Mouse (Mus musculus) cerebellum, adult 2 months (tissue): Measurements from ENCODE around the gene Klf13. TPM values are rescaled to one million over a fixed set of nuclear protein-coding genes. Genes with fewer than 3 reads are reported as not detected.
A peak's percentile ranks its signal among the peaks of the same experiment; 100 is the strongest.

Source experiments
- DNase-seq, 2 experiments: peaks; one replicate each; pipeline ENCODE4 v3.0.0; 2021
- H3K27ac ChIP-seq: fragments of 200-500 bp; 2 replicates; pipeline ENCODE4 v1.5.1; 2012; ENCODE audit warnings: low read length, control low read depth, inconsistent platforms; ENCODE audit not compliant: insufficient read depth
- H3K27me3 ChIP-seq: fragments of 200-500 bp; 2 replicates; pipeline ENCODE4 v1.6.1; 2012; ENCODE audit warnings: inconsistent platforms, mild to moderate bottlenecking, low read length, moderate library complexity; ENCODE audit not compliant: control insufficient read depth, insufficient read depth
- H3K4me1 ChIP-seq: fragments of 200-500 bp; 2 replicates; pipeline ENCODE4 v1.6.1; 2011; ENCODE audit warnings: low read length; ENCODE audit not compliant: control insufficient read depth, insufficient read depth
- H3K4me3 ChIP-seq: fragments of 200-500 bp; replicated peaks from 2 replicates; pipeline ENCODE3; 2011; ENCODE audit warnings: mild to moderate bottlenecking, low read depth, low read length, control low read depth; ENCODE audit not compliant: insufficient read depth
- CTCF ChIP-seq: fragments of 200-500 bp; IDR thresholded peaks from 2 replicates; pipeline ENCODE4 v1.5.1; 2011; ENCODE audit warnings: low read depth, mild to moderate bottlenecking, control low read depth, low read length, moderate library complexity, borderline replicate concordance; ENCODE audit not compliant: insufficient read depth
- POLR2A ChIP-seq: fragments of 200-500 bp; IDR thresholded peaks from 2 replicates; pipeline ENCODE4 v1.6.1; 2011; ENCODE audit warnings: low read length, control low read depth, borderline replicate concordance; ENCODE audit not compliant: insufficient read depth
- WGBS: fragments of 180-500 bp; shearing (Covaris S2); methylation state at CpG from one replicate; pipeline ENCODE4 v1.1.7; 2018; 5-methylcytosine and 5-hydroxymethylcytosine counted together
- polyA plus RNA-seq: library from polyadenylated mRNA; depleted of rRNA; stranded (reverse); fragments of >200 nt; gene quantifications from 2 replicates; pipeline ENCODE4 v1.2.3, GENCODE M21; 2012

Klf13 gene
- polyA plus RNA-seq, 1 experiment = 60.8 TPM

DNA sequence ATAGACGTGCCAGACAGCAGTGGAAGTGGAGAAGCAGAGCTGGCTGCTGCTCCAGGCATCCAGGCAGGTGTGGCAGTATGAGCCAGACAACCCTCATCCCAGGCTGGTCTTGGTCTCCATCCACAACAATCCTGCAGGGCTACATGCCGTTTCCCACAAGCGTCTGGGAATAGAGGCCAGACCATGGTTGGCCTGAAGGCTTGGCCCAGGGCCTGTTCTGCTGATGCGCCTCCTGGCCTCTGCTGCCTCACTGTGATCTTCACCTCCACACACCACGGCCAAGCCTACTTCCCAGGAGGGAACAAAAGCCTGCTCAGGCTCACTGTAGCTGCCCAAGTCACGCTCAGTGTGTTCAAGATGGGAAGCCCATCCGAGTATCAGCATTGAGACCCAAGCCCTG lies 56.0 kb downstream of the Klf13 start:
- Histone ChIP-seq H3K27ac (peak overlapping the region; percentile 56), H3K27me3 (no peaks in the 10 kb centered on the region), H3K4me3 (no peak overlapping the region), H3K4me1 (peaks cover 32% of the 10 kb centered on the region)
- TF ChIP-seq POLR2A (no peak), CTCF (0 out of 2 replicates have a peak, but pooled peaks have one; percentile 6)
- peak; percentile 76 to 83 for DNase-seq
- WGBS = 13% methylated on average over 7 of the region's 7 CpGs

DNA sequence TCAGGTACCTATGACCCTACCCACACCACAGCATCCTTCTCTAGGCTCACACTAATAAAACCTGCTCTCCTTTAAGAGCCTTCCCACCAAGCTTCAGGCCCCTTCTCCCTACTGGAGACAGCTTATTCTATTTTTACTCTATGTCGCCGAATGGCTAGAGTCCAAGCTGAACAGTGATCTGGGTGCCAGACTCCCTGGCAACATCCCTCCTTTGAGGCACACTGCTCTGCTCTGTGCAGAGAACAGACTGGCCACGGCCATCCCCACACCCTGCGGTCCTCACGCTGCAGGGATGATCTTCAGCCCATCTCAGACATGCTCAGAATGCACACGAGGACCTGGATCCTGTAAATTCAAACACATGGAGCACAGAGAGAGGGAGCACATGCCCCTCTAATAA lies 59.1 kb downstream of the Klf13 start:
- WGBS = 10% methylated on average over 6 of the region's 6 CpGs
- Histone ChIP-seq H3K27me3 (no peaks in the 10 kb centered on the region), H3K27ac (no peak overlapping the region), H3K4me1 (peaks cover 25% of the 10 kb centered on the region), H3K4me3 (no peak overlapping the region)
- no peak for TF ChIP-seq POLR2A
- TF ChIP-seq CTCF = no peak
- DNase-seq = peak in 1 of 2 experiments; percentile 75

DNA sequence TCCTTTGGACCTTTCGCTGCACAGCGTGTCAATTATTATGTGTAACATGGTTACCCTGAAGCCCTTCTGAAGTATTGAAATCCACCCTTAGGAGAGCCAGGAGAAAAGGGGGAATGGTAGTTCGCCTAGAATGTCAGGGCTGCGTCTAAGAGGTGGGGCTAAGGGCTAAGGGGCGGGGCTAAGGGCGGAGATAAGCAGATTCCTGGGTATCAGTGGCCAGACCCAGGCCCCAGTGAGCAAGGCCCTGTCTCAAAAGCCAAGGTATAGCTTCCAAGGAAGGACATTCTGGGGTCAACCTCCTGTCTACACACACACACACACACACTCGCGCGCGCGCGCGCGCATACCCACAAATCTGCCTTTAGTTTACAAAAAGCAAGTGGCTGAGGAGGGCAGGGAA lies 61.1 kb downstream of the Klf13 start:
- Histone ChIP-seq H3K27me3 (no peaks in the 10 kb centered on the region), H3K4me3 (no peak overlapping the region), H3K4me1 (peaks cover 23% of the 10 kb centered on the region), H3K27ac (no peak overlapping the region)
- 73% methylated on average over 14 of the region's 14 CpGs for WGBS
- no peak for DNase-seq
- no peak for TF ChIP-seq POLR2A
- no peak for TF ChIP-seq CTCF

DNA sequence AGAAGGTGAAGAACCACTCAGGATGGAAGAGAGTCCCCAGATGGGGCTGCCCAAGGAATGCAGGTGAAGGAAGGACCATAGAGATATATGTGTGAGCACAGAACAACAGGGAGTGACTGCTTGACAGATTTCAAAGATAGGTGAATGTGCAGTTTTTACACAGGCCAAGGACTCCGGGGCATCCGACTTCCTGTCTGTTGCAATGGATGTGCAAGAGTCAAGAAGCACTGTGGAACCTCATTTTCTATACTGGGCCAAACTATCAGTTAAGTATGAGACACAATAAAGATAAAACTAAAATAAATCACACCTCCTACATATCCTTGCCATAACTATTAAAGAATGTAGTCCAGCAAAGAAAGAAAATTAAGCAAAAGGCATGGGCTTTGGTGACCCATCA lies 62.1 kb downstream of the Klf13 start:
- Histone ChIP-seq H3K27ac (no peak overlapping the region), H3K27me3 (no peaks in the 10 kb centered on the region), H3K4me1 (peaks cover 18% of the 10 kb centered on the region; the same call in 1 of the 2 replicates), H3K4me3 (no peak overlapping the region)
- WGBS = 96% methylated on average over 2 of the region's 2 CpGs
- no peak for TF ChIP-seq CTCF
- no peak for TF ChIP-seq POLR2A
- DNase-seq = no peak

DNA sequence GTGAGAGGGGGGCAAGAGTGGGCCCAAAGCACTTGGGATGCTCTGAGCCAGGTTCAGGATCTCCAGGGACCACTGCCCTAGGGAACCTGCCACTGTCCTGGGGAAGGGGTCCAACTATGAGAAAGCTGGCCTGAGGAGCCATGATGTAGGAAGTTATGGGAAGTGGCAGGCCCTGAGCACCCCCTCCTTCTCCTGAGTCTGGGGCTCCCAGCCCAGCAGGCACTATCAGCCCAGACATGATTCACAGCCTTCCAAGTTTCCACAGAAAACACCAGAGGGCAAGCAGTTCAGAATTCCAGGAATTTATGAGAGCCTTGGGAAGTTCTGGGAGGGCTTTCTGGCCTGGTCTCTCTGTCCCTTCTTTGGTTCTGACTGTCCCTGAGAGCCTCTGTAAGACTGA lies 63.0 kb downstream of the Klf13 start:
- no peak overlapping the region for H3K27ac ChIP-seq
- TF ChIP-seq CTCF (no peak), POLR2A (no peak)
- no peak overlapping the region for H3K4me3 ChIP-seq
- H3K4me1 ChIP-seq = peaks cover 14% of the 10 kb centered on the region; the same call in 1 of the 2 replicates
- H3K27me3 ChIP-seq = no peaks in the 10 kb centered on the region
- no peak for DNase-seq

DNA sequence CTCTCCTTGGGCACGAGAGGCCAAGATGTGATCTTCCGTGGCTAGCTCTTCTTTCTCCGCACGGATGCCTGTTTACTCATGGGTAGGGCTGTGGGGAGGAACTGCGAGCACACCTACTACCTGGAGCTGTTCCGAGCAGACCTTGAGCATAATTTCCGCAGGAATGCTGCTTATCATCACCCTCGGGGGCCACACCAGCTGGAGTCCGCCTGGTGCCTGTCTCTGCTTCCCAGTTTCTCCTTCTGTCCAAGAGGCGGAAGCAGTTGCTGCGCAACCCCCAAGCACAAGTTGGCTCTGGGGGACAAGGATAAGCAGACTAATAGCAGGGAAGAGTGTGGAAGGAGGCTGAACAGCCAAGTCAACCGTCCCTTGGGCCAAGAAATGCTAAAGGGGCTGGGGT lies 64.8 kb downstream of the Klf13 start:
- WGBS = 44% methylated on average over 12 of the region's 12 CpGs
- H3K27ac ChIP-seq = no peak overlapping the region
- no peak for DNase-seq

DNA sequence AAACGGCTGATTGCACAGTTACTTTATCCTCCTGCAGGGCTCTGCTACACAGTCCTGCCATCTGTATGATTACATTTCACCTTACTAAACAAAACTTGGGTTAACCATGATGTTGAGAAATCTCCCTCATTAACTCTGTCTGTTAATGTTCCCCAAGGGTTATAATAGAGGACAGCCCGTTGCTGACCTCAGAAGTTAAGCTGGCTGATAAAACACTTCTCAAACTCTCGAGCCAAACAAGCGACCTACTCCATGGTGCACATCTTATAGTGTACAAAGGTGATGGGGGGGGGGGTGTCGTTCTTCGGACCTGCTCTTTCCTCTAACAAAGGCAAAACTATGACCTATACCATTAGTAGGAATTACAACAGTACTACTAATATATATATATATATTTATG lies 67.0 kb downstream of the Klf13 start:
- no peaks in the 10 kb centered on the region for H3K27me3 ChIP-seq
- peaks cover 4% of the 10 kb centered on the region; the same call in 1 of the 2 replicates for H3K4me1 ChIP-seq
- TF ChIP-seq CTCF = no peak
- TF ChIP-seq POLR2A = no peak
- H3K27ac ChIP-seq = no peak overlapping the region
- no peak for DNase-seq
- H3K4me3 ChIP-seq = no peak overlapping the region
- WGBS = 90% methylated on average over 6 of the region's 6 CpGs

More for the DNA sequence above, 64.8 kb downstream of the Klf13 start:
- 0 out of 2 replicates have a peak, but pooled peaks cover 4% of the 10 kb centered on the region for H3K4me1 ChIP-seq
- no peaks in the 10 kb centered on the region for H3K27me3 ChIP-seq
- no peak overlapping the region for H3K4me3 ChIP-seq
- TF ChIP-seq CTCF = no peak
- no peak for TF ChIP-seq POLR2A

DNA sequence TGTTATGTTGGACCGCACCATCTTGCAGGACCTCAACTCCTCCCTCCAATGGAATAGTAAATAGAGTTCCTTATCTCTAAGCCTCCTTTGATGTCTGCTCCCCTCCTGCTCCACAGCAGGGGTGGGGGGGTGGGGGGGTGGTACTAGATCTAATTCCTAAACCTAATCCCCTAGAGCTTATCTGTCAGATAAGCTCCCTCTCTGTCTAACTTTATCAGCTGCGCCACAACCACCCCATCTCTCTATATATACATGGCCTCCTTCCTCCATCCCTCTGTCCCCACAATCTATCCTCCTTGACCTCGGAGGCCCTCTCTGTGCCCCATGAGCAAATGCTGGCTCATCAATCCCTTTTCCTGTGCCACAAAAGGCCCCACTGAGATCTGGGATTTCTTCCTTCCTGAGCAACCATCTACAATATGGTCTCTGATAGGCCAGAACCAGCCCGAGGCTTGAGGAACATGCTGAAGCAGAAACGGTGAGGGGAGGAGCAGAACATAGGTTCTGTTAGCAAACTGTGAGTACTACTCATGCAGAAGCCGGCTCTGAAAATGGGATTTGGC lies 70.3 kb downstream of the Klf13 start:
- DNase-seq = no peak
- Histone ChIP-seq H3K27me3 (no peaks in the 10 kb centered on the region), H3K27ac (no peak overlapping the region), H3K4me1 (peaks cover 2% of the 10 kb centered on the region), H3K4me3 (no peak overlapping the region)
- WGBS = 80% methylated on average over 6 of the region's 6 CpGs
- no peak for TF ChIP-seq POLR2A
- TF ChIP-seq CTCF = no peak
